Mouse (Mus musculus): ENCODE data around the gene Il1rap. TPM values are rescaled to one million over a fixed set of nuclear protein-coding genes. Genes with fewer than 3 reads are reported as not detected.

Gene Il1rap
- polyA plus RNA-seq (2015; fragmentation: Nextera tagmentation; extraction: Ambion mirVana), result 1.8 and 1.9 TPM in 2 replicates

DNA sequence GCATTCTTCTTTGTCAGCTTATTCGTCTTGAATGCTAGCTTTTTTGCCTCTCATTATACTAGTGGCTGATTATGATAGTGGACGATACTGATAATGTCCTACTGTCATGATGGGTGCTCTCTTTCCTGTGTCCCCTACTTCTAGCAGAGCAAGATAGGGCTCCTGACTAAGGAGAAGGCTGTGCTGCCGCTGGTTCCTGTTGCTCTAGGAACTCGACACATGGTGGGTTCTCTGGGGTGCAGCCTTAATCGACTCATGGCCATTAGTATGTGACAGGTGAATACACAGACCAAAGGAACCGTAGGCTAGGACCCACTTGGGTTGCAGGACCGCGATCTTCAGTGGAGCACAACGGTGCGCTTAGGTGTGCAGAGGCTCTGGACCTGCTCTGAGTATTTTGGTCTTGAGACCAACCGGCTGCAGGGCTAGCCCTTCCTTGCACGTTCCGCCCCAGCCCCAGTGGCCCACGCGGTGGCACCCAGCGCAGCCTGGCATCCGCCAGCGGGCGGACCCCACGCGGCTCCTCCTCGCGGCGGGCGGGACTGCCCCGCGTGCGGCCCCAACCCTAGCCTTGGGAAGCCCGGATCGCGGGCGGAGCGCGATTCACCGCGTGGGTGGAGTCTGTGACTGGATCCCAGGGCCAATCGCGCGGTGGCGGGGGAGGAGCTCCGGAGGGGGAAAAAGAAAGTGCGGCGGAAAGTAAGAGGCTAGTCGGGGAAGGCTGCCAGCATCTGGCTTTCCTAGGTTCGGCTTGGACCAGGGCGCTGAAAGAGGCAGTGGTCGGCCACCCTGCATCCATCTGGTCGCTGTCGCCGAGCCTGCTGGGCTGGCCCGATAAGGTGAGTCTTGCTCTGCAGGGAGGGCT is at the start of gene Il1rap:
Gene Il1rap (plus strand): TSS at position 657 of the 865 bp plus-strand sequence.
- H3K9ac ChIP-seq, result peak within 1 kb of the TSS; percentile 63
- H3K4me1 ChIP-seq (replicated peaks), result peaks cover 15% of the 10 kb centered on the region
- H3K4me2 ChIP-seq, result peak within 1 kb of the TSS; percentile 86
- H3K27me3 ChIP-seq, result no peaks in the 10 kb centered on the region
- H3K27ac ChIP-seq (replicated peaks), result no peak within 1 kb of the TSS
- WGBS (ENCODE audit: insufficient replicate concordance), result under 1% methylated on average over 51 of the region's 51 CpGs
- H3K4me3 ChIP-seq (replicated peaks), result peak within 1 kb of the TSS; percentile 73
- peak; percentile 97 for ATAC-seq (ENCODE audit: insufficient read depth)
- no peaks in the 10 kb centered on the region for H3K9me3 ChIP-seq (replicated peaks)
- no peaks in the 10 kb centered on the region for H3K36me3 ChIP-seq (replicated peaks)

DNA sequence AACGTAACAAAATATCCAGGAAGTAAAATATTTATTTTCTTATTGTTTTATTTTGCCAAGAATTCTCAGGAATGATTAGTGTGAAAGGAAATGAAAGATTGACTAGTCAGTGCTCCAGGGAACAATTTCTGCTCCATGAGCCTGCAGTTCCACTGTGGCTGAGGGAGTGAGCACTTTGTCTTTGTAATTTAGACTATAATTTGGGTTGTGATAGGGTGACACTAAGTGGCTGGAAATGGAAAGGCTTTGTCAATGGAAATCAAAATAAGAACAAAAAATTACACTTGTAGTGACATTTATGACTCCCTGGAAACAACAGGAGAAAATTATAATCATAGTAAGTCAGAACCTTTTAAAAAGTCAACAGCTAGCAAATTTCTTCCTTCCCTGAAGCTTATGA is 49.2 kb upstream of the Il1rap start:
- 80% methylated on average over 1 of the region's 1 CpGs for WGBS (ENCODE audit: insufficient replicate concordance)
- no peak for ATAC-seq (ENCODE audit: insufficient read depth)
- Histone ChIP-seq H3K9ac (no peak overlapping the region), H3K9me3 (replicated peaks) (no peaks in the 10 kb centered on the region), H3K27me3 (no peaks in the 10 kb centered on the region), H3K4me2 (no peak overlapping the region), H3K4me1 (replicated peaks) (no peaks in the 10 kb centered on the region), H3K36me3 (replicated peaks) (no peaks in the 10 kb centered on the region), H3K27ac (replicated peaks) (no peak overlapping the region), H3K4me3 (replicated peaks) (no peak overlapping the region)

DNA sequence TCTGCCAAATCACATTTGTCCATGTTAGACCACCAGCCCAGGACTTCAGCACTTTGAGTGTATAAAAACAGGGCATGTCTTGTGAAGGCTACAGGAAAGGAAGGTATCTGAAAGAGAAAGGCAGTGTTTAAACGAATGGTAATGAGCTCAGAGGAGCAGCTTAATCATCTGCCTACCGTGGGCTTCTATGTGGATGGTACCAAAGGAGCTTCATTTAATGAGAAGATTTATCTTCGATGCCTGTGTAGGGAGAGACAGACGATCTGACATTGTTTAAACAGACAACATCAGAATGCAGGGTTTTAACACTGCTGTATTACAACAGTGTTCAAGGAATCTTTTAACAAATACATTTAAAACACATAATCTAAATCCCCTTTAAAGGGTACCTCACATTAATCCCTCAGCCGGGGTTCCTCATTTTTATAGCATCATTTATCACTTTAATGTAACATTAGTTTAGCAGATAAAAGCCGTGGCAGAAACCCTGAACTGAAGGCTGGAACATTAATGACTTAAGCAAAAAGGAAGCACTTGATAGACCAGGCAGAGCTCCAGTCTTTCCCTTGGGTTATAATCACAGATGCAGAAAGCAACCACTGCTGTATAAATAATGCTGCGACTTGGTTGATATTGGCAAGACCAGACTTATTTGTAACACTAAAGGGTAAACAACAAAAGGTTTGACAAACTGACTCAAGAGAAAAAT is 35.2 kb upstream of the Il1rap start:
- H3K27me3 ChIP-seq, result no peaks in the 10 kb centered on the region
- WGBS (ENCODE audit: insufficient replicate concordance), result 34% methylated on average over 7 of the region's 7 CpGs
- no peaks in the 10 kb centered on the region for H3K36me3 ChIP-seq (replicated peaks)
- no peak overlapping the region for H3K4me3 ChIP-seq (replicated peaks)
- no peak for ATAC-seq (ENCODE audit: insufficient read depth)
- no peak overlapping the region for H3K9ac ChIP-seq
- H3K27ac ChIP-seq (replicated peaks), result no peak overlapping the region
- no peak overlapping the region for H3K4me2 ChIP-seq
- no peaks in the 10 kb centered on the region for H3K9me3 ChIP-seq (replicated peaks)
- H3K4me1 ChIP-seq (replicated peaks), result no peaks in the 10 kb centered on the region

DNA sequence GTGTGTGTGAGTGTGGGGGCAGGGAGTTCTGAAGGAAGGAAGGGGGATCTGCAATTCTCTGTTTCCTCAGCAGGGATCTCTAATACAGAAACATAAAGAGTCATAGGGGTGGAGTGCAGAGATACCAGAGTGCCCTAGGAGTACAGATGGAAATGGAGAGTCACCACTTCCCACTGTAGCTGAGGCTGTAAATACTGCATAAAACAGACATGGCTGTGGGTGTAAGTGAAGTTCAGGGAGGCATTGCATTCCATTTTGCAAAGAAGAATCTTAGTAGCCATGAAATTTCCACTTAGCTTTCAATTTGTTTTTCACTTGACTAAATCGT is 34.7 kb upstream of the Il1rap start:
- 67% methylated on average over 1 of the region's 1 CpGs for WGBS (ENCODE audit: insufficient replicate concordance)
- H3K4me3 ChIP-seq (replicated peaks), result no peak overlapping the region
- no peak for ATAC-seq (ENCODE audit: insufficient read depth)

DNA sequence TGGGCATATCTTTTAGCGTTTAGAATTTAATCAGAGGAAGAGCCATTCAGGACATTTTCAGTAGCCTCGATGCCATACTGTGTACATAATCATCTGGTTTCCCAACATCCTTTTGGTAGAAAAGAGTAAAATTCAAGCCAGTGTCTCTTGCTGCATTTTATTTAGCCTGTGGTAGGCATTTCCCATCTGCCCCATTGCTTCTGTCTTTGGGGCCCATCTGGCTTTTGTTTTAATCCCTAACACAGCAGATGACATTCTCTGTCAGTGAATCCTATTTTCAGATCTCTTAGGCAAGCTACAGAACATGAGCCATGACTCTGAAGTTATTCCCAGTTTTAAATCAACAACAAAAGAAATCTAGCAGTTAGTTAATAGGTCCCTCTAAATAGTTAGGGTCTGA is 32.3 kb upstream of the Il1rap start:
- no peak for ATAC-seq (ENCODE audit: insufficient read depth)
- Histone ChIP-seq H3K4me2 (no peak overlapping the region), H3K9me3 (replicated peaks) (no peaks in the 10 kb centered on the region), H3K9ac (no peak overlapping the region), H3K4me3 (replicated peaks) (no peak overlapping the region), H3K4me1 (replicated peaks) (no peaks in the 10 kb centered on the region), H3K27me3 (no peaks in the 10 kb centered on the region), H3K36me3 (replicated peaks) (no peaks in the 10 kb centered on the region), H3K27ac (replicated peaks) (no peak overlapping the region)
- 64% methylated on average over 2 of the region's 2 CpGs for WGBS (ENCODE audit: insufficient replicate concordance)

More for the DNA sequence above, 34.7 kb upstream of the Il1rap start:
- no peaks in the 10 kb centered on the region for H3K4me1 ChIP-seq (replicated peaks)
- H3K27ac ChIP-seq (replicated peaks), result no peak overlapping the region
- no peaks in the 10 kb centered on the region for H3K36me3 ChIP-seq (replicated peaks)
- no peak overlapping the region for H3K9ac ChIP-seq
- no peak overlapping the region for H3K4me2 ChIP-seq
- no peaks in the 10 kb centered on the region for H3K9me3 ChIP-seq (replicated peaks)
- H3K27me3 ChIP-seq, result no peaks in the 10 kb centered on the region

DNA sequence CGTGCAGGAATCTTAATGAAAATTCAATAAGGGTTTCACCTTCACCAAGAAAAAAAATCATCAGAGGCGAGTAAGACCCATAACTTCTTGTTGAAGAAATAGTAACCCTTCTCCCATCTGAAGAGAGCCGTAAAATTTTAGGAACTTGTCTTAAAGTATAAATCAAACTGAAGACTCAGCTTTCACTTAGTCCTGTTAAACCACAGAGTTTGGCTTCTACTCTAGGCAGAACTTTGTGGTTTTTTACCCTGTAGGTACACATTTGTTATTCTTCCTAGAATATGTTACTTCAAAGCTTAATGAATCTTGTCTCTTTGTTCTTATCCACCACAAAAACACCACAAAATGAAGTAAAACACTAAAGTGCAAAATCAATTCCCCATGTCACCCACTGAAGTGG is 29.3 kb upstream of the Il1rap start:
- H3K27ac ChIP-seq (replicated peaks), result no peak overlapping the region
- no peaks in the 10 kb centered on the region for H3K9me3 ChIP-seq (replicated peaks)
- no peaks in the 10 kb centered on the region for H3K27me3 ChIP-seq
- no peak overlapping the region for H3K4me2 ChIP-seq
- H3K4me1 ChIP-seq (replicated peaks), result no peaks in the 10 kb centered on the region
- ATAC-seq (ENCODE audit: insufficient read depth), result no peak
- 30% methylated on average over 3 of the region's 3 CpGs for WGBS (ENCODE audit: insufficient replicate concordance)
- H3K36me3 ChIP-seq (replicated peaks), result no peaks in the 10 kb centered on the region
- no peak overlapping the region for H3K4me3 ChIP-seq (replicated peaks)
- no peak overlapping the region for H3K9ac ChIP-seq

DNA sequence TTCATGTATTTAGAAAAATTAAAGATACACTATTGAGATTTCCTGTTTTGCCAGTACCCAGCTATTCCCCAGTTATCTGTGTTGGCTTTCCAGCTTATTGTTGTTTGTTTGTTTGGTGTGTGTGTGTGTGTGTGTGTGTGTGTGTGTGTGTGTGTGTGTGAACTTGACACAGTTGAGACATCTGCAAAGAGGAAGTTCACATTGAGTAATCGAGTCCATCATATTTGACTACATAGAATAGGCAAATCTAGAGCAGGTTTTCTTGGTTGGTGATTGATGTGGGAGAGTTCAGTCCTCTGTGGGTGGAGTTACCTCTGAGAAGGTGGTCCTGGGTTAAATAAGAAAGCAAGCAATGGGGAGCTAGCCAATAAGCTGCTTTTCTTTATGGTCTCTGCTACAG is 22.7 kb upstream of the Il1rap start:
- Histone ChIP-seq H3K4me3 (replicated peaks) (no peak overlapping the region), H3K27me3 (no peaks in the 10 kb centered on the region), H3K4me2 (no peak overlapping the region), H3K27ac (replicated peaks) (no peak overlapping the region), H3K9ac (no peak overlapping the region), H3K9me3 (replicated peaks) (no peaks in the 10 kb centered on the region), H3K36me3 (replicated peaks) (no peaks in the 10 kb centered on the region), H3K4me1 (replicated peaks) (no peaks in the 10 kb centered on the region)
- 42% methylated on average over 1 of the region's 1 CpGs for WGBS (ENCODE audit: insufficient replicate concordance)
- no peak for ATAC-seq (ENCODE audit: insufficient read depth)

DNA sequence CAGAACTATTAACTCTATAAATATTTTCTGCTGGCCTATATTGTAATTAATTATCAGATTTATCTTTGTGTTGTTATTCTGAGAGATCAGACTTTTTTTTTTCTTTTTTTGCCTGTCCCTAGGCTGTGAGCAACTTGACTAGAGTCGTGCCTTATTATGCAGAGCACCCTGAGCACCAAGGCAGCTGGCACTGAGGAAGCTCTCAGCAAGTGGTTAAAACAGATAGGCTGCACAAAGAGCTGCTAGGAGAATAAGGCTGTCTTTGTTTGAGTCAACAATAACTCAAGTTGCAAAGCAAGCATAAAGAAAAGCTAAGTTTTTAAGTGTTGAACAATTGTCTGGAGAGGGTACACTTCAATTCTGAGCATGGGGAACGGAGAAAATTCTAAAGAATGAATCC is 19.8 kb upstream of the Il1rap start:
- Histone ChIP-seq H3K27me3 (no peaks in the 10 kb centered on the region), H3K9me3 (replicated peaks) (no peaks in the 10 kb centered on the region), H3K36me3 (replicated peaks) (no peaks in the 10 kb centered on the region), H3K27ac (replicated peaks) (no peak overlapping the region), H3K9ac (no peak overlapping the region), H3K4me2 (no peak overlapping the region), H3K4me3 (replicated peaks) (no peak overlapping the region), H3K4me1 (replicated peaks) (no peaks in the 10 kb centered on the region)
- 38% methylated on average over 2 of the region's 2 CpGs for WGBS (ENCODE audit: insufficient replicate concordance)
- ATAC-seq (ENCODE audit: insufficient read depth), result no peak

DNA sequence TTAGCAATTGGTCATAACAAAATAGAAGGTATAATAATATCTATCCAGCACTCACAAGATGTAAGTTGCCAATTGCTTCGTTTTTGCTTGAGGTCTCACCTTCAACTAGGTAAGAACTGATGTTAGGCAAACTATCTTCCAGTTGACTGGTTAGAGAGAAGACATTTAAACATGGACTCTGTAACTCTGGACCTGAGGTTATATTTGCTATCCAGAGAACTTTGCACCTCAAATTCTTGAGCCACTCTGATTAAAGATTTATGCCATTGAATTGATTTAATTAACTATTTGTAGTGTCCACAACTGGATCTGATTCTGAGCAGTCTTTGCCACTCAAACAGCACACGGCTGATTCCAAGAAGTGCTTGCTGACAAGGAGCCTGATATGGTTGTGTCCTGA is 18.7 kb upstream of the Il1rap start:
- H3K9me3 ChIP-seq (replicated peaks), result no peaks in the 10 kb centered on the region
- H3K9ac ChIP-seq, result no peak overlapping the region
- ATAC-seq (ENCODE audit: insufficient read depth), result no peak
- WGBS (ENCODE audit: insufficient replicate concordance), result 50% methylated on average over 2 of the region's 2 CpGs
- H3K36me3 ChIP-seq (replicated peaks), result no peaks in the 10 kb centered on the region
- no peak overlapping the region for H3K27ac ChIP-seq (replicated peaks)
- H3K4me1 ChIP-seq (replicated peaks), result no peaks in the 10 kb centered on the region
- H3K4me3 ChIP-seq (replicated peaks), result no peak overlapping the region
- no peak overlapping the region for H3K4me2 ChIP-seq
- H3K27me3 ChIP-seq, result no peaks in the 10 kb centered on the region

DNA sequence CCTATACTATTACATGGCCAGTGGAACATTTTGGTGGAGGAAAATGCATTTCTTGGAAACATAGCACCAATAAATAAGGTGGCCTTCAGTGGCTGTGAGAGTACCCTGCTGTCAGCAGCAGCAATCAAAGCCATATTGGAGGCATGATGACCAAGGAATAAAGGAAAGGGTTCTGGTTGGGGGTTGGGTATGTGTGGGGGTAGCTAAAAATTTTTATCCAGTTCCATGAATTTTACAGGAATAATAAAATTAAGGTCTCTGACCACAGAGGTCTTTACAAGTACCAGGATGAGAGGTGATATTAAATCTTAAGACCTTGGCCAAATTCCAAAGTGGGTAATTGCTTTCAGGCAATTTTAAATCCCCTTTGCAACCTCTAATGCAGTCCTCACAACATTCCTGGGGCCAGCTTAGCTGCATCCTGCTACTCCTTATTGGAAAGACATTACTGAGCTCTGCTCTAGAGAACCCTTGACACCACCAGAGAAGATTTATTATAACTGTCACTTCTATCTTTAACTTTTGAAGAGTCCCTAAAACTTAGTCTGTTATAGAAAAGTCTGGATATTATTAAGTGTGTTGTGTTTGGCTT is 12.0 kb upstream of the Il1rap start:
- no peaks in the 10 kb centered on the region for H3K9me3 ChIP-seq (replicated peaks)
- no peaks in the 10 kb centered on the region for H3K36me3 ChIP-seq (replicated peaks)
- ATAC-seq (ENCODE audit: insufficient read depth), result no peak
- no peak overlapping the region for H3K4me2 ChIP-seq
- H3K27ac ChIP-seq (replicated peaks), result no peak overlapping the region
- H3K9ac ChIP-seq, result no peak overlapping the region
- H3K27me3 ChIP-seq, result no peaks in the 10 kb centered on the region
- H3K4me3 ChIP-seq (replicated peaks), result no peak overlapping the region
- no peaks in the 10 kb centered on the region for H3K4me1 ChIP-seq (replicated peaks)

DNA sequence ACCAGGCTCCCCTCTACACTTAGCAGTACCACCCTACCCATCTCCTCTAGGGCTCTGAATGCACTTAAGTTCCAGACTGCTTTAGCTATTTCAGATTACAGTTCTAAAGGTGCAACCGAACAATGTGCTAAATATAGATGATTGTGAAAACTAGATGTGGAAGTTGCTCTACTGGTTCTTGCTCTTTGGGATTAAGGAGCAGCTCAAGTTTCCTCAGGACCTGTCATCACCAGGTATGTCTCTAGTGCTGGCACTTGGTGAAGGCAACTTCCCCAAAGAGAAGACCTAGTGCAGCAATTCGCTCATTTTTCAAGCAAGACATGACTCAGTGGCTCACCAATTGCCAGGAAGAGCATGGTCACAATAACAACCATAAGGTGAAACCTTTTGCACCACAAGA is 9.7 kb upstream of the Il1rap start:
- Histone ChIP-seq H3K27me3 (no peaks in the 10 kb centered on the region), H3K4me2 (no peak overlapping the region), H3K4me3 (replicated peaks) (no peak overlapping the region), H3K4me1 (replicated peaks) (no peaks in the 10 kb centered on the region), H3K27ac (replicated peaks) (no peak overlapping the region), H3K36me3 (replicated peaks) (no peaks in the 10 kb centered on the region), H3K9me3 (replicated peaks) (no peaks in the 10 kb centered on the region), H3K9ac (no peak overlapping the region)
- 50% methylated on average over 2 of the region's 2 CpGs for WGBS (ENCODE audit: insufficient replicate concordance)
- ATAC-seq (ENCODE audit: insufficient read depth), result no peak
